In genomic region chr14:71882871-71883270, GRCm38 (mm10) we compare ENCODE assay signal across 29 mouse cellular contexts.
A peak's percentile ranks its signal among the peaks of the same experiment; 100 is the strongest.
DNase-seq lines count a peak whose midpoint lies in the region; ATAC-seq lines count a peak whose summit lies in the region.
"Had no signal": no experiment of that assay in that cellular context is flagged by ENCODE, and none has a peak within 500 bp of the region (broad histone marks: within the 10 kb centered on the region; RNA-seq: fewer than 3 reads in every experiment).

No protein-coding gene starts in this region.

- H3K36me3 ChIP-seq in liver, embryonic 11.5 days (ENCODE audit: control insufficient read depth, insufficient read depth, low read length) = no peaks in the 10 kb centered on the region
- H3K36me3 ChIP-seq: embryonic facial prominence, embryonic 13.5 days; embryonic facial prominence, embryonic 15.5 days; forebrain, embryonic 10.5 days; forebrain, embryonic 12.5 days; G1E had no signal

- 73% methylated on average over 2 of the region's 2 CpGs for WGBS in liver, embryonic 11.5 days

- no peaks in the 10 kb centered on the region for H3K27me3 ChIP-seq in liver, embryonic 11.5 days (replicated peaks; ENCODE audit: control insufficient read depth, insufficient read depth, low read length)
- H3K27me3 ChIP-seq: embryonic facial prominence, embryonic 13.5 days; embryonic facial prominence, embryonic 15.5 days; forebrain, embryonic 12.5 days; Patski had no signal

- no peak overlapping the region for H3K9ac ChIP-seq in liver, embryonic 11.5 days (ENCODE audit: low read depth, low read length)
- H3K9ac ChIP-seq: embryonic facial prominence, embryonic 13.5 days; embryonic facial prominence, embryonic 15.5 days; forebrain, embryonic 12.5 days had no signal

- intact Hi-C loops in left cerebral cortex, postnatal 14 days (cut with DNase I) = no loop called here
- intact Hi-C loops in left cerebral cortex, postnatal 36 days (cut with DNase I) = no loop called here
- intact Hi-C loops in gastrocnemius, postnatal 36 days (cut with DNase I) = no loop called here

- no peak overlapping the region for H3K27ac ChIP-seq in liver, embryonic 11.5 days (ENCODE audit: low read depth, low read length)
- H3K27ac ChIP-seq: embryonic facial prominence, embryonic 13.5 days; embryonic facial prominence, embryonic 15.5 days; forebrain, embryonic 10.5 days; forebrain, embryonic 12.5 days had no signal

- H3K4me2 ChIP-seq in liver, embryonic 11.5 days = no peak overlapping the region
- H3K4me2 ChIP-seq: embryonic facial prominence, embryonic 13.5 days; embryonic facial prominence, embryonic 15.5 days; forebrain, embryonic 12.5 days had no signal

- H3K4me3 ChIP-seq in liver, embryonic 11.5 days (ENCODE audit: low read depth, low read length) = no peak overlapping the region
- H3K4me3 ChIP-seq: embryonic facial prominence, embryonic 13.5 days; embryonic facial prominence, embryonic 15.5 days; erythroblast, embryonic 14.5 days; forebrain, embryonic 10.5 days; forebrain, embryonic 12.5 days had no signal

- H3K4me1 ChIP-seq in liver, embryonic 11.5 days (replicated peaks; ENCODE audit: control insufficient read depth, insufficient read depth, low read length) = no peaks in the 10 kb centered on the region
- H3K4me1 ChIP-seq: embryonic facial prominence, embryonic 13.5 days; embryonic facial prominence, embryonic 15.5 days; forebrain, embryonic 10.5 days; forebrain, embryonic 12.5 days had no signal

- DNase-seq in frontal cortex, postnatal 25 days (ENCODE audit: low spot score in 2 of 2) = no peak
- DNase-seq in left cerebral cortex, postnatal 14 days (ENCODE audit: low spot score in 2 of 2) = peak; percentile 24 to 30
- no peak for DNase-seq in left cerebral cortex, postnatal 36 days (ENCODE audit: low spot score in 2 of 2)
- peak; percentile 63 for DNase-seq in brain, adult 2 months (ENCODE audit: low read depth, low spot score)
- peak; percentile 3 for DNase-seq in retina, embryonic 14.5 days (ENCODE audit: low spot score)
- DNase-seq in gastrocnemius, postnatal 36 days = no peak
- no peak for DNase-seq in liver, embryonic 11.5 days (ENCODE audit: low spot score)
- DNase-seq: adrenal gland, adult 8-10 months; adrenal gland, postnatal 14 days; adrenal gland, postnatal 36 days; B cell, adult 2 months; cerebellum, adult 11 months; cerebellum, adult 18-20 months; cerebellum, adult 8-10 months; cerebellum, adult 9-11 months; cerebellum, postnatal 14 days; cerebellum, postnatal 36 days; embryo, embryonic 11 days had no signal

- no peaks in the 10 kb centered on the region for H3K9me3 ChIP-seq in liver, embryonic 11.5 days (ENCODE audit: control insufficient read depth, low read length)
- H3K9me3 ChIP-seq: embryonic facial prominence, embryonic 13.5 days; embryonic facial prominence, embryonic 15.5 days; forebrain, embryonic 10.5 days; forebrain, embryonic 12.5 days had no signal

- peak; percentile 65 for ATAC-seq in frontal cortex, adult (ENCODE audit: low TSS enrichment)
- ATAC-seq in liver, embryonic 11.5 days (replicated peaks; ENCODE audit: low FRiP score) = no peak
- ATAC-seq: activated CD4-positive, CD25-positive, alpha-beta regulatory T cell, adult 4 months; CD4-positive, CD25-positive, alpha-beta regulatory T cell, adult 4 months; forebrain, embryonic 14.5 days; Patski had no signal

Comparison
In these comparisons a context has a peak if more than half of its experiments do, and no peak if none do; other contexts are left out.
1. DNase-seq: peak in left cerebral cortex, postnatal 14 days (2 of 2), brain, adult 2 months (single experiment) and retina, embryonic 14.5 days (single experiment); none in frontal cortex, postnatal 25 days (0 of 2), left cerebral cortex, postnatal 36 days (0 of 2), gastrocnemius, postnatal 36 days (0 of 2) and liver, embryonic 11.5 days (single experiment).